Comparison of ENCODE assay signal across 11 mouse cellular contexts in genomic region chr16:34711481-34711880, GRCm38 (mm10). TPM values are rescaled to one million over a fixed set of nuclear protein-coding genes. Genes with fewer than 3 reads are reported as not detected.
DNase-seq lines count a peak whose midpoint lies in the region; ATAC-seq and TF ChIP-seq lines count a peak whose summit lies in the region.
"Had no signal": no experiment of that assay in that cellular context is flagged by ENCODE, and none has a peak within 500 bp of the region (broad histone marks: within the 10 kb centered on the region; RNA-seq: fewer than 3 reads in every experiment).

No protein-coding gene starts in this region.

- no peak overlapping the region for H3K4me3 ChIP-seq in hindbrain, embryonic 14.5 days (replicated peaks; ENCODE audit: low read length)
- H3K4me3 ChIP-seq in hindbrain, embryonic 12.5 days = no peak overlapping the region
- H3K4me3 ChIP-seq in midbrain, postnatal 0 days (ENCODE audit: low read depth, low read length) = no peak overlapping the region
- H3K4me3 ChIP-seq in midbrain, embryonic 15.5 days = no peak overlapping the region
- H3K4me3 ChIP-seq: forebrain, embryonic 10.5 days had no signal

- no peak overlapping the region for H3K9ac ChIP-seq in hindbrain, embryonic 14.5 days
- H3K9ac ChIP-seq in hindbrain, embryonic 12.5 days = no peak overlapping the region
- no peak overlapping the region for H3K9ac ChIP-seq in midbrain, postnatal 0 days (replicated peaks; ENCODE audit: low read length, poor library complexity, severe bottlenecking)
- no peak overlapping the region for H3K9ac ChIP-seq in midbrain, embryonic 15.5 days

- ATAC-seq in hindbrain, embryonic 14.5 days (ENCODE audit: low FRiP score) = no peak
- ATAC-seq in hindbrain, embryonic 12.5 days (ENCODE audit: low FRiP score) = no peak
- ATAC-seq in midbrain, postnatal 0 days (ENCODE audit: low FRiP score) = no peak
- ATAC-seq in midbrain, embryonic 15.5 days (replicated peaks) = no peak

- peak; percentile 77 for TF ChIP-seq CTCF in midbrain, postnatal 0 days (IDR thresholded peaks at IDR 0.05)

- no peaks in the 10 kb centered on the region for H3K27me3 ChIP-seq in hindbrain, embryonic 14.5 days (ENCODE audit: control insufficient read depth, insufficient read depth, low read length)
- H3K27me3 ChIP-seq in hindbrain, embryonic 12.5 days = no peaks in the 10 kb centered on the region
- H3K27me3 ChIP-seq in midbrain, postnatal 0 days (ENCODE audit: insufficient read depth, low read length) = no peaks in the 10 kb centered on the region
- H3K27me3 ChIP-seq in midbrain, embryonic 15.5 days (replicated peaks) = no peaks in the 10 kb centered on the region
- no peaks in the 10 kb centered on the region for H3K27me3 ChIP-seq in splenic B cell, adult 2 months (ENCODE audit: control insufficient read depth, insufficient read depth, low read length, poor library complexity, severe bottlenecking)

- no peaks in the 10 kb centered on the region for H3K9me3 ChIP-seq in hindbrain, embryonic 14.5 days (ENCODE audit: control insufficient read depth, low read length)
- no peaks in the 10 kb centered on the region for H3K9me3 ChIP-seq in hindbrain, embryonic 12.5 days (replicated peaks)
- H3K9me3 ChIP-seq in midbrain, postnatal 0 days (ENCODE audit: low read length) = no peaks in the 10 kb centered on the region
- no peaks in the 10 kb centered on the region for H3K9me3 ChIP-seq in midbrain, embryonic 15.5 days
- H3K9me3 ChIP-seq: forebrain, embryonic 10.5 days had no signal

- peaks cover 16% of the 10 kb centered on the region; the same call in 1 of the 2 replicates for H3K36me3 ChIP-seq in hindbrain, embryonic 14.5 days (replicated peaks; ENCODE audit: control insufficient read depth, insufficient read depth)
- peaks cover 22% of the 10 kb centered on the region; the same call in 1 of the 2 replicates for H3K36me3 ChIP-seq in hindbrain, embryonic 12.5 days
- no peaks in the 10 kb centered on the region for H3K36me3 ChIP-seq in midbrain, postnatal 0 days (ENCODE audit: insufficient read depth, low read length)
- H3K36me3 ChIP-seq in midbrain, embryonic 15.5 days (replicated peaks) = 0 out of 2 replicates have a peak, but pooled peaks cover 6% of the 10 kb centered on the region
- H3K36me3 ChIP-seq in splenic B cell, adult 2 months (ENCODE audit: control insufficient read depth, insufficient read depth, low read length, poor library complexity, severe bottlenecking) = no peaks in the 10 kb centered on the region; the same call in 1 of the 2 replicates

- DNase-seq in hindbrain, embryonic 14.5 days (ENCODE audit: low spot score) = peak; percentile 46
- peak; percentile 26 for DNase-seq in midbrain, postnatal 0 days (ENCODE audit: low spot score)
- peak; percentile 41 for DNase-seq in embryo, embryonic 11 days
- DNase-seq in splenic B cell, adult 2 months (ENCODE audit: low read depth, low spot score) = peak; percentile 25
- DNase-seq in spleen, adult 18-20 months = no peak
- no peak for DNase-seq in frontal cortex, postnatal 25 days (ENCODE audit: low spot score in 2 of 2)
- DNase-seq: kidney, postnatal 25 days; left cerebral cortex, postnatal 4 days had no signal

- no peak overlapping the region for H3K27ac ChIP-seq in hindbrain, embryonic 14.5 days
- H3K27ac ChIP-seq in hindbrain, embryonic 12.5 days = no peak overlapping the region
- H3K27ac ChIP-seq in midbrain, postnatal 0 days (ENCODE audit: low read depth, low read length) = no peak overlapping the region
- no peak overlapping the region for H3K27ac ChIP-seq in midbrain, embryonic 15.5 days
- H3K27ac ChIP-seq: forebrain, embryonic 10.5 days had no signal

- no peaks in the 10 kb centered on the region for H3K4me1 ChIP-seq in hindbrain, embryonic 14.5 days (replicated peaks; ENCODE audit: control insufficient read depth, insufficient read depth, low read length)
- no peaks in the 10 kb centered on the region for H3K4me1 ChIP-seq in hindbrain, embryonic 12.5 days
- no peaks in the 10 kb centered on the region for H3K4me1 ChIP-seq in midbrain, postnatal 0 days (ENCODE audit: insufficient read depth, low read length)
- H3K4me1 ChIP-seq in midbrain, embryonic 15.5 days = no peaks in the 10 kb centered on the region
- H3K4me1 ChIP-seq: forebrain, embryonic 10.5 days had no signal

- H3K4me2 ChIP-seq in hindbrain, embryonic 14.5 days (replicated peaks) = no peak overlapping the region
- no peak overlapping the region for H3K4me2 ChIP-seq in hindbrain, embryonic 12.5 days (replicated peaks)
- H3K4me2 ChIP-seq in midbrain, postnatal 0 days (ENCODE audit: low read depth, low read length, poor library complexity, severe bottlenecking) = no peak overlapping the region
- H3K4me2 ChIP-seq in midbrain, embryonic 15.5 days = no peak overlapping the region

- WGBS in hindbrain, embryonic 14.5 days = 78% methylated on average over 3 of the region's 3 CpGs
- WGBS in hindbrain, embryonic 12.5 days = 79% methylated on average over 3 of the region's 3 CpGs
- WGBS in midbrain, postnatal 0 days = 87% methylated on average over 3 of the region's 3 CpGs
- 85% methylated on average over 3 of the region's 3 CpGs for WGBS in midbrain, embryonic 15.5 days

RNA-seq across cellular contexts. Expression of gene Ccdc14, which starts 21.1 kb away (rescaled TPM):
- 4.4 TPM in 2 replicates for polyA plus RNA-seq in hindbrain, embryonic 14.5 days (2014; fragmentation: Nextera tagmentation; extraction: Ambion mirVana)
- 8.4 and 8.7 TPM in 2 replicates for polyA plus RNA-seq in hindbrain, embryonic 12.5 days (2016; fragmentation: Nextera tagmentation; extraction: Ambion mirVana)
- 2.9 and 5.6 TPM in 2 replicates for total RNA-seq in midbrain, postnatal 0 days (2014; rRNA removed)
- polyA plus RNA-seq in midbrain, postnatal 0 days (2015; fragmentation: Nextera tagmentation; extraction: Ambion mirVana) = 1.8 and 2.2 TPM in 2 replicates
- polyA plus RNA-seq in midbrain, embryonic 15.5 days (2015; fragmentation: Nextera tagmentation; extraction: Ambion mirVana) = 3.5 and 4.0 TPM in 2 replicates

RNA-seq across cellular contexts. Expression of gene Mylk, which starts 33.5 kb away (rescaled TPM):
- polyA plus RNA-seq in hindbrain, embryonic 14.5 days (2014; fragmentation: Nextera tagmentation; extraction: Ambion mirVana) = 5.0 and 7.7 TPM in 2 replicates
- polyA plus RNA-seq in hindbrain, embryonic 12.5 days (2016; fragmentation: Nextera tagmentation; extraction: Ambion mirVana) = 5.5 and 7.3 TPM in 2 replicates
- 5.6 and 8.7 TPM in 2 replicates for total RNA-seq in midbrain, postnatal 0 days (2014; rRNA removed)
- 2.5 and 3.4 TPM in 2 replicates for polyA plus RNA-seq in midbrain, postnatal 0 days (2015; fragmentation: Nextera tagmentation; extraction: Ambion mirVana)
- 4.1 and 4.9 TPM in 2 replicates for polyA plus RNA-seq in midbrain, embryonic 15.5 days (2015; fragmentation: Nextera tagmentation; extraction: Ambion mirVana)

Comparison
In these comparisons a context has a peak if more than half of its experiments do, and no peak if none do; other contexts are left out.
1. DNase-seq: peak in hindbrain, embryonic 14.5 days (single experiment), midbrain, postnatal 0 days (single experiment), embryo, embryonic 11 days (single experiment) and splenic B cell, adult 2 months (single experiment); none in spleen, adult 18-20 months (0 of 2) and frontal cortex, postnatal 25 days (0 of 2).